Mouse (Mus musculus): ENCODE results near the gene Tspan15. TPM values are rescaled to one million over a fixed set of nuclear protein-coding genes. Genes with fewer than 3 reads are reported as not detected.

Tspan15 gene
- polyA plus RNA-seq, 1 experiment from 2014 or later: 8.9 TPM

- Histone ChIP-seq H3K9ac (no peak overlapping the region), H3K9me3 (replicated peaks) (no peaks in the 10 kb centered on the region), H3K4me2 (no peak overlapping the region), H3K4me1 (replicated peaks) (no peaks in the 10 kb centered on the region), H3K27ac (no peak overlapping the region), H3K27me3 (no peaks in the 10 kb centered on the region), H3K4me3 (no peak overlapping the region), H3K36me3 (no peaks in the 10 kb centered on the region)
- 45% methylated on average over 10 of the region's 10 CpGs for WGBS
- ATAC-seq (replicated peaks; ENCODE audit: insufficient number of reproducible peaks, insufficient read depth, low FRiP score, low read depth): no peak
Observed at GRCm38 (mm10) chr10:62162410-62162809, 68.6 kb downstream of the Tspan15 start.

GRCm38 (mm10) chr10:62149929-62150328 lies 81.1 kb downstream of the Tspan15 start:
- no peak overlapping the region for H3K4me2 ChIP-seq
- no peaks in the 10 kb centered on the region for H3K9me3 ChIP-seq (replicated peaks)
- 62% methylated on average over 7 of the region's 7 CpGs for WGBS
- no peaks in the 10 kb centered on the region for H3K4me1 ChIP-seq (replicated peaks)
- no peak for ATAC-seq (replicated peaks; ENCODE audit: insufficient number of reproducible peaks, insufficient read depth, low FRiP score, low read depth)
- no peaks in the 10 kb centered on the region for H3K36me3 ChIP-seq
- no peak overlapping the region for H3K4me3 ChIP-seq
- H3K27ac ChIP-seq: no peak overlapping the region
- no peak overlapping the region for H3K9ac ChIP-seq
- H3K27me3 ChIP-seq: peaks cover 19% of the 10 kb centered on the region

GRCm38 (mm10) chr10:62147466-62148248 lies 83.4 kb downstream of the Tspan15 start:
- H3K36me3 ChIP-seq: no peaks in the 10 kb centered on the region
- no peak overlapping the region for H3K4me2 ChIP-seq
- peaks cover 22% of the 10 kb centered on the region for H3K27me3 ChIP-seq
- H3K4me3 ChIP-seq: no peak overlapping the region
- no peaks in the 10 kb centered on the region for H3K4me1 ChIP-seq (replicated peaks)
- no peak for ATAC-seq (replicated peaks; ENCODE audit: insufficient number of reproducible peaks, insufficient read depth, low FRiP score, low read depth)
- H3K27ac ChIP-seq: no peak overlapping the region
- no peak overlapping the region for H3K9ac ChIP-seq
- 54% methylated on average over 12 of the region's 12 CpGs for WGBS
- no peaks in the 10 kb centered on the region for H3K9me3 ChIP-seq (replicated peaks)

GRCm38 (mm10) chr10:62145957-62146356 lies 85.1 kb downstream of the Tspan15 start:
- H3K4me2 ChIP-seq: no peak overlapping the region
- no peaks in the 10 kb centered on the region for H3K9me3 ChIP-seq (replicated peaks)
- no peak for ATAC-seq (replicated peaks; ENCODE audit: insufficient number of reproducible peaks, insufficient read depth, low FRiP score, low read depth)
- no peaks in the 10 kb centered on the region for H3K4me1 ChIP-seq (replicated peaks)
- 72% methylated on average over 5 of the region's 5 CpGs for WGBS
- H3K27me3 ChIP-seq: peaks cover 28% of the 10 kb centered on the region
- no peak overlapping the region for H3K27ac ChIP-seq
- H3K36me3 ChIP-seq: no peaks in the 10 kb centered on the region
- H3K9ac ChIP-seq: no peak overlapping the region
- H3K4me3 ChIP-seq: no peak overlapping the region

- Histone ChIP-seq H3K9ac (no peak within 1 kb of the TSS), H3K4me1 (replicated peaks) (no peaks in the 10 kb centered on the region), H3K4me3 (no peak within 1 kb of the TSS), H3K36me3 (no peaks in the 10 kb centered on the region), H3K27ac (no peak within 1 kb of the TSS), H3K4me2 (no peak within 1 kb of the TSS), H3K27me3 (peaks cover 23% of the 10 kb centered on the region; the same call in 1 of the 2 replicates), H3K9me3 (replicated peaks) (no peaks in the 10 kb centered on the region)
- no peak for ATAC-seq (replicated peaks; ENCODE audit: insufficient number of reproducible peaks, insufficient read depth, low FRiP score, low read depth)
- WGBS: 48% methylated on average over 8 of the region's 8 CpGs
Observed at GRCm38 (mm10) chr10:62143820-62144219, 87.2 kb downstream of the Tspan15 start, which contains the start of gene Fam241b. TSS of gene Fam241b (minus strand) at chr10:62143920.

GRCm38 (mm10) chr10:62138040-62138439 lies 93.0 kb downstream of the Tspan15 start:
- 23% methylated on average over 3 of the region's 3 CpGs for WGBS
- Histone ChIP-seq H3K4me3 (no peak overlapping the region), H3K27ac (no peak overlapping the region), H3K9me3 (replicated peaks) (no peaks in the 10 kb centered on the region), H3K9ac (no peak overlapping the region), H3K4me1 (replicated peaks) (peaks cover 5% of the 10 kb centered on the region; the same call in 1 of the 2 replicates), H3K27me3 (peaks cover 67% of the 10 kb centered on the region), H3K36me3 (no peaks in the 10 kb centered on the region), H3K4me2 (no peak overlapping the region)
- ATAC-seq (replicated peaks; ENCODE audit: insufficient number of reproducible peaks, insufficient read depth, low FRiP score, low read depth): no peak

- H3K4me2 ChIP-seq: no peak overlapping the region
- no peak overlapping the region for H3K9ac ChIP-seq
- H3K4me1 ChIP-seq (replicated peaks): peaks cover 11% of the 10 kb centered on the region
- H3K27me3 ChIP-seq: peaks cover 76% of the 10 kb centered on the region
- WGBS: 17% methylated on average over 4 of the region's 4 CpGs
- H3K4me3 ChIP-seq: no peak overlapping the region
- no peak overlapping the region for H3K27ac ChIP-seq
- H3K9me3 ChIP-seq (replicated peaks): no peaks in the 10 kb centered on the region
- no peak for ATAC-seq (replicated peaks; ENCODE audit: insufficient number of reproducible peaks, insufficient read depth, low FRiP score, low read depth)
- no peaks in the 10 kb centered on the region for H3K36me3 ChIP-seq
Observed at GRCm38 (mm10) chr10:62137150-62137549, 93.9 kb downstream of the Tspan15 start.

GRCm38 (mm10) chr10:62135696-62136470 lies 95.2 kb downstream of the Tspan15 start:
- 8% methylated on average over 7 of the region's 8 CpGs for WGBS
- ATAC-seq (replicated peaks; ENCODE audit: insufficient number of reproducible peaks, insufficient read depth, low FRiP score, low read depth): no peak
- H3K9me3 ChIP-seq (replicated peaks): no peaks in the 10 kb centered on the region

More at GRCm38 (mm10) chr10:62135696-62136470, 95.2 kb downstream of the Tspan15 start:
- Histone ChIP-seq H3K27ac (no peak overlapping the region), H3K9ac (no peak overlapping the region), H3K4me2 (no peak overlapping the region), H3K27me3 (peaks cover 82% of the 10 kb centered on the region), H3K36me3 (no peaks in the 10 kb centered on the region), H3K4me1 (replicated peaks) (peaks cover 11% of the 10 kb centered on the region), H3K4me3 (no peak overlapping the region)

Small RNAs within 50 kb of the gene (microRNA-seq; reads per million reads assigned to microRNA genes)
- 0.63 reads per million for gene Mir7662

Other genes with a start within 250 kb of the Tspan15 start
- gene Neurog3, start 98.2 kb downstream of the Tspan15 start, polyA plus RNA-seq (2015; fragmentation: Nextera tagmentation; extraction: Ambion mirVana): not detected in 2 replicates
- 3.0 and 3.9 TPM in 2 replicates for gene Fam241b, start 87.3 kb downstream of the Tspan15 start, polyA plus RNA-seq (2015; fragmentation: Nextera tagmentation; extraction: Ambion mirVana)
- 0.14 TPM in 1 of 2 replicates, not detected in the other for gene Tacr2, start 21.2 kb upstream of the Tspan15 start, polyA plus RNA-seq (2015; fragmentation: Nextera tagmentation; extraction: Ambion mirVana)
- gene Hk1, start 148.7 kb upstream of the Tspan15 start, polyA plus RNA-seq (2015; fragmentation: Nextera tagmentation; extraction: Ambion mirVana): 186 and 190 TPM in 2 replicates
- 0.13 and 0.30 TPM in 2 replicates for gene Hkdc1, start 191.2 kb upstream of the Tspan15 start, polyA plus RNA-seq (2015; fragmentation: Nextera tagmentation; extraction: Ambion mirVana)
- gene 4930507D05Rik, start 218.2 kb upstream of the Tspan15 start, polyA plus RNA-seq (2015; fragmentation: Nextera tagmentation; extraction: Ambion mirVana): 0.48 and 0.57 TPM in 2 replicates
- 23.7 and 27.0 TPM in 2 replicates for gene Supv3l1, start 218.5 kb upstream of the Tspan15 start, polyA plus RNA-seq (2015; fragmentation: Nextera tagmentation; extraction: Ambion mirVana)